In genomic region chr15:99364921-99365320, GRCm38 (mm10) we compare ENCODE assay signal across 10 mouse cellular contexts. TPM values are rescaled to one million over a fixed set of nuclear protein-coding genes. Genes with fewer than 3 reads are reported as not detected.
DNase-seq lines count a peak whose midpoint lies in the region; ATAC-seq and TF ChIP-seq lines count a peak whose summit lies in the region.
"Had no signal": no experiment of that assay in that cellular context is flagged by ENCODE, and none has a peak within 500 bp of the region (broad histone marks: within the 10 kb centered on the region; RNA-seq: fewer than 3 reads in every experiment).

No protein-coding gene starts in this region.

- H3K27ac ChIP-seq in heart, embryonic 10.5 days = peak overlapping the region; percentile 17; the same call in 1 of the 2 replicates
- peak overlapping the region; percentile 40; the same call in 1 of the 2 replicates for H3K27ac ChIP-seq in lung, postnatal 0 days (ENCODE audit: low read length)

- H3K9ac ChIP-seq in lung, postnatal 0 days (replicated peaks; ENCODE audit: low read depth) = no peak overlapping the region

- no peak for ATAC-seq in lung, postnatal 0 days

- no peak for TF ChIP-seq EP300 in lung, postnatal 0 days (IDR thresholded peaks at IDR 0.05)

- H3K4me3 ChIP-seq in heart, embryonic 10.5 days = no peak overlapping the region
- H3K4me3 ChIP-seq in lung, postnatal 0 days (ENCODE audit: low read depth, low read length) = no peak overlapping the region
- H3K4me3 ChIP-seq in megakaryocyte, embryonic 14.5 days (replicated peaks) = peak overlapping the region; percentile 24

- TF ChIP-seq CTCF in lung, postnatal 0 days (IDR thresholded peaks at IDR 0.05) = no peak

- no peak overlapping the region for H3K4me2 ChIP-seq in lung, postnatal 0 days (replicated peaks; ENCODE audit: low read depth, low read length)

- H3K36me3 ChIP-seq in heart, embryonic 10.5 days = no peaks in the 10 kb centered on the region
- no peaks in the 10 kb centered on the region for H3K36me3 ChIP-seq in lung, postnatal 0 days (ENCODE audit: insufficient read depth, low read length)
- peaks cover 4% of the 10 kb centered on the region for H3K36me3 ChIP-seq in megakaryocyte, embryonic 14.5 days (replicated peaks; ENCODE audit: low read length)

- 61% methylated on average over 8 of the region's 8 CpGs for WGBS in heart, embryonic 10.5 days
- WGBS in lung, postnatal 0 days = 66% methylated on average over 8 of the region's 8 CpGs

- no peak for DNase-seq in heart, embryonic 10.5 days (ENCODE audit: low spot score)
- no peak for DNase-seq in heart, postnatal 14 days
- DNase-seq in lung, postnatal 0 days (ENCODE audit: low spot score) = peak; percentile 16
- DNase-seq in lung, postnatal 25 days (ENCODE audit: low spot score) = no peak
- DNase-seq in thymus, postnatal 36 days = peak; percentile 51 to 60
- no peak for DNase-seq in adrenal gland, postnatal 4 days (ENCODE audit: low spot score in 2 of 2)
- no peak for DNase-seq in gastrocnemius, adult 18-20 months (ENCODE audit: low spot score)
- DNase-seq: adrenal gland, postnatal 36 days; lung, postnatal 4 days had no signal

- peaks cover 32% of the 10 kb centered on the region for H3K4me1 ChIP-seq in heart, embryonic 10.5 days
- peaks cover 7% of the 10 kb centered on the region; the same call in 1 of the 2 replicates for H3K4me1 ChIP-seq in lung, postnatal 0 days (ENCODE audit: insufficient read depth, low read depth, low read length)
- H3K4me1 ChIP-seq in megakaryocyte, embryonic 14.5 days = peaks cover 49% of the 10 kb centered on the region

- H3K9me3 ChIP-seq in heart, embryonic 10.5 days = no peaks in the 10 kb centered on the region
- H3K9me3 ChIP-seq in lung, postnatal 0 days (ENCODE audit: low read length) = no peaks in the 10 kb centered on the region
- H3K9me3 ChIP-seq in megakaryocyte, embryonic 14.5 days = no peaks in the 10 kb centered on the region

- no peaks in the 10 kb centered on the region for H3K27me3 ChIP-seq in heart, embryonic 10.5 days (ENCODE audit: insufficient read depth, poor library complexity, severe bottlenecking)
- no peaks in the 10 kb centered on the region for H3K27me3 ChIP-seq in lung, postnatal 0 days (replicated peaks; ENCODE audit: insufficient read depth, low read length)
- no peaks in the 10 kb centered on the region for H3K27me3 ChIP-seq in megakaryocyte, embryonic 14.5 days (replicated peaks)

- intact Hi-C loops in heart, postnatal 14 days (cut with DNase I) = no loop called here

RNA-seq across cellular contexts. Expression of gene Fmnl3, which starts 5.4 kb away (rescaled TPM):
- polyA plus RNA-seq in heart, embryonic 10.5 days (2016; fragmentation: Nextera tagmentation; extraction: Ambion mirVana) = 14.3 and 17.5 TPM in 2 replicates
- total RNA-seq in heart, postnatal 14 days (2021) = 10 to 100 TPM; 29.4 to 29.7 TPM
- 25.8 and 30.7 TPM in 2 replicates for polyA plus RNA-seq in lung, postnatal 0 days (2015; fragmentation: Nextera tagmentation; extraction: Ambion mirVana)
- 4.4 and 6.8 TPM in 2 replicates for polyA plus RNA-seq in megakaryocyte, embryonic 14.5 days (2012; ENCODE audit: insufficient read depth, low replicate concordance)
- 10 to 100 TPM; 41.0 to 45.6 TPM for total RNA-seq in adrenal gland, postnatal 4 days (2021)
- total RNA-seq in gastrocnemius, adult 18-20 months (2021) = 1 to 10 TPM; 4.2 to 7.7 TPM

RNA-seq across cellular contexts. Expression of gene Tmbim6, which starts 27.8 kb away (rescaled TPM):
- polyA plus RNA-seq in heart, embryonic 10.5 days (2016; fragmentation: Nextera tagmentation; extraction: Ambion mirVana) = 295 and 308 TPM in 2 replicates
- 100 to 1,000 TPM; 216 to 219 TPM for total RNA-seq in heart, postnatal 14 days (2021)
- 669 and 693 TPM in 2 replicates for polyA plus RNA-seq in lung, postnatal 0 days (2015; fragmentation: Nextera tagmentation; extraction: Ambion mirVana)
- polyA plus RNA-seq in megakaryocyte, embryonic 14.5 days (2012; ENCODE audit: insufficient read depth, low replicate concordance) = 206 and 441 TPM in 2 replicates
- total RNA-seq in adrenal gland, postnatal 4 days (2021) = 100 to 1,000 TPM; 520 to 533 TPM
- total RNA-seq in gastrocnemius, adult 18-20 months (2021) = 100 to 1,000 TPM; 197 to 208 TPM

Comparison
In these comparisons a context has a peak if more than half of its experiments do, and no peak if none do; other contexts are left out.
1. DNase-seq: peak in lung, postnatal 0 days (single experiment) and thymus, postnatal 36 days (2 of 2); none in heart, embryonic 10.5 days (single experiment), heart, postnatal 14 days (0 of 2), lung, postnatal 25 days (single experiment), adrenal gland, postnatal 4 days (0 of 2) and gastrocnemius, adult 18-20 months (single experiment).